Mouse (Mus musculus): Measurements from ENCODE around the gene Gm9913. TPM values are rescaled to one million over a fixed set of nuclear protein-coding genes. Genes with fewer than 3 reads are reported as not detected.

The Gm9913 gene
- polyA plus RNA-seq (2015; fragmentation: Nextera tagmentation; extraction: Ambion mirVana): 0.38 and 0.39 TPM in 2 replicates

GRCm38 (mm10) chr2:125505006-125505745 is at the start of gene Gm9913:
Gene Gm9913, plus strand, starts transcription at chr2:125505089.
- Histone ChIP-seq H3K4me2 (peak within 1 kb of the TSS; percentile 86), H3K27ac (peak within 1 kb of the TSS; percentile 95), H3K27me3 (no peaks in the 10 kb centered on the region), H3K4me1 (peaks cover 18% of the 10 kb centered on the region), H3K9ac (peak within 1 kb of the TSS; percentile 90), H3K36me3 (peaks cover 7% of the 10 kb centered on the region), H3K9me3 (no peaks in the 10 kb centered on the region), H3K4me3 (peak within 1 kb of the TSS; percentile 67)
- under 1% methylated on average over 44 of the region's 45 CpGs for WGBS
- ATAC-seq (ENCODE audit: insufficient number of reproducible peaks, insufficient read depth, low FRiP score, low TSS enrichment, low read depth): peak; percentile 35; the same call in 1 of the 2 replicates

DNA sequence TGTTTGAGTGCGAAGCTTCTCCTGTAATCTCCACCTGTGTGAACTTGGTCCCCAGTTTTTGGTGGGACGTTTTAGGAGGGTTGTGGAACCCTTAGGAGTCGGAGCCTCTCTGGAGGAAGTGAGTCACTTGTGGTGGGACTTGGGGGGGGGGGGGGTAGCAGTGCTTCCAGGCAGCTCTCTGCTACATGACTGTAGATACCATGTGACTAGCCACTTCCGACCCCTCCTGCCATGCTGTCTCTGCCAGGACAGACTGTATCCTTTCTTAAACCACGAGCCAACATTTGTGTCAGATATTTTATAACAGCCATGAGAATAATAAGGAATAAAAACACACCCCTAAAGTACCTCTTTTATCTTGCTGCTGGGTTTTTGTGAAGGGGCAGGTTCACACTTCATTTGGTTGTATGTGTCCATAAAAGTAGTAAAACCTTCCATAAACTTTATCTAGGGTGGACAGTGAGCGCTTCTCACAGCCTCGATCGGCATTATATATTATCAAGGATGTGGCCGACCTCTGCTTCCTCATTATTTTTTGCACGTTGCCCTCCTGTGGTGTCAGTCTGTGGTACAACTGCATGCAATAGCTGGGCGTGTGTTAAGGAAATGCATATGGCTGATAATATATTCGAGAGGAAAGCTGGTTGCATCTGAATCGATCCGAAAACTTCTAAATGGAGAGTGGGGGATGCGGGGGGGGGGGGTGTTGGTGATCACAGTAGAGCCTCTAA is 48.7 kb upstream of the Gm9913 start:
- H3K36me3 ChIP-seq: 0 out of 2 replicates have a peak, but pooled peaks cover 4% of the 10 kb centered on the region
- H3K4me3 ChIP-seq: no peak overlapping the region
- no peak for ATAC-seq (ENCODE audit: insufficient number of reproducible peaks, insufficient read depth, low FRiP score, low TSS enrichment, low read depth)
- H3K9ac ChIP-seq: no peak overlapping the region
- H3K9me3 ChIP-seq: no peaks in the 10 kb centered on the region
- WGBS: 81% methylated on average over 15 of the region's 15 CpGs
- no peak overlapping the region for H3K4me2 ChIP-seq
- H3K27me3 ChIP-seq: no peaks in the 10 kb centered on the region
- no peak overlapping the region for H3K27ac ChIP-seq
- peaks cover 12% of the 10 kb centered on the region for H3K4me1 ChIP-seq

DNA sequence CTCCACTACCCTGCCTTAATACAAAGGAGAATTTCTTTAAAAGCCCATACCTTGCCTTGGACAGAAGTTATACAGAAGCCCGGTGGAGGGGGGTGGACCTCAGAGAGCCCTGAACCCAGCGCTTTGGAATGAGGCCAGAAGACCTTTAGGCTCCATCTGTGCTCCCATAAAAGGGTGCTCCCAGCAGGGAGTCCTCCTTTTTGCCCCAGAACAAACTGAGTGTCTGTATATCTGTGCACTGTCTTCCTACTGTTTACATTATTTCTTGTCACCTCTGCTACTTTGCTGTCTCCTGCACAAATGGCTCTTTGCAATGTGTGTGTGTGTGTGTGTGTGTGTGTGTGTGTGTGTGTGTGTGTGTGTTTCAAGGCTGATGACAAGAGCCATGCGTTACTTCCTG is 45.8 kb upstream of the Gm9913 start:
- no peak overlapping the region for H3K9ac ChIP-seq
- H3K27ac ChIP-seq: no peak overlapping the region
- no peak overlapping the region for H3K4me2 ChIP-seq
- peaks cover 8% of the 10 kb centered on the region; the same call in 1 of the 2 replicates for H3K36me3 ChIP-seq
- H3K9me3 ChIP-seq: no peaks in the 10 kb centered on the region
- ATAC-seq (ENCODE audit: insufficient number of reproducible peaks, insufficient read depth, low FRiP score, low TSS enrichment, low read depth): no peak
- no peaks in the 10 kb centered on the region for H3K27me3 ChIP-seq
- no peaks in the 10 kb centered on the region for H3K4me1 ChIP-seq
- no peak overlapping the region for H3K4me3 ChIP-seq
- WGBS: 81% methylated on average over 3 of the region's 3 CpGs

GRCm38 (mm10) chr2:125464036-125464435 is 40.9 kb upstream of the Gm9913 start:
- H3K4me2 ChIP-seq: no peak overlapping the region
- no peak for ATAC-seq (ENCODE audit: insufficient number of reproducible peaks, insufficient read depth, low FRiP score, low TSS enrichment, low read depth)
- WGBS: 84% methylated on average over 6 of the region's 6 CpGs
- H3K27ac ChIP-seq: no peak overlapping the region
- peaks cover 44% of the 10 kb centered on the region for H3K36me3 ChIP-seq
- no peaks in the 10 kb centered on the region for H3K9me3 ChIP-seq
- H3K9ac ChIP-seq: no peak overlapping the region
- no peaks in the 10 kb centered on the region for H3K4me1 ChIP-seq
- no peaks in the 10 kb centered on the region for H3K27me3 ChIP-seq
- H3K4me3 ChIP-seq: no peak overlapping the region

GRCm38 (mm10) chr2:125470553-125471295 is 34.2 kb upstream of the Gm9913 start:
- Histone ChIP-seq H3K27ac (peak overlapping the region; percentile 33; the same call in 1 of the 2 replicates), H3K36me3 (peaks cover 53% of the 10 kb centered on the region), H3K9ac (no peak overlapping the region), H3K4me2 (no peak overlapping the region), H3K4me1 (peaks cover 10% of the 10 kb centered on the region), H3K27me3 (no peaks in the 10 kb centered on the region), H3K9me3 (no peaks in the 10 kb centered on the region), H3K4me3 (no peak overlapping the region)
- WGBS: 40% methylated on average over 8 of the region's 8 CpGs
- no peak for ATAC-seq (ENCODE audit: insufficient number of reproducible peaks, insufficient read depth, low FRiP score, low TSS enrichment, low read depth)

GRCm38 (mm10) chr2:125471721-125472120 is 33.2 kb upstream of the Gm9913 start:
- H3K27me3 ChIP-seq: no peaks in the 10 kb centered on the region
- peaks cover 53% of the 10 kb centered on the region for H3K36me3 ChIP-seq
- WGBS: 87% methylated on average over 4 of the region's 4 CpGs
- H3K4me3 ChIP-seq: no peak overlapping the region
- no peak overlapping the region for H3K9ac ChIP-seq
- no peak overlapping the region for H3K27ac ChIP-seq
- no peak for ATAC-seq (ENCODE audit: insufficient number of reproducible peaks, insufficient read depth, low FRiP score, low TSS enrichment, low read depth)
- H3K4me1 ChIP-seq: peaks cover 10% of the 10 kb centered on the region
- no peaks in the 10 kb centered on the region for H3K9me3 ChIP-seq
- no peak overlapping the region for H3K4me2 ChIP-seq

GRCm38 (mm10) chr2:125473228-125473627 is 31.7 kb upstream of the Gm9913 start:
- H3K4me2 ChIP-seq: no peak overlapping the region
- no peak overlapping the region for H3K9ac ChIP-seq
- H3K36me3 ChIP-seq: peaks cover 46% of the 10 kb centered on the region
- H3K27me3 ChIP-seq: no peaks in the 10 kb centered on the region
- ATAC-seq (ENCODE audit: insufficient number of reproducible peaks, insufficient read depth, low FRiP score, low TSS enrichment, low read depth): no peak
- H3K4me3 ChIP-seq: no peak overlapping the region
- peaks cover 10% of the 10 kb centered on the region for H3K4me1 ChIP-seq
- no peaks in the 10 kb centered on the region for H3K9me3 ChIP-seq
- no peak overlapping the region for H3K27ac ChIP-seq
- WGBS: 89% methylated on average over 2 of the region's 2 CpGs

DNA sequence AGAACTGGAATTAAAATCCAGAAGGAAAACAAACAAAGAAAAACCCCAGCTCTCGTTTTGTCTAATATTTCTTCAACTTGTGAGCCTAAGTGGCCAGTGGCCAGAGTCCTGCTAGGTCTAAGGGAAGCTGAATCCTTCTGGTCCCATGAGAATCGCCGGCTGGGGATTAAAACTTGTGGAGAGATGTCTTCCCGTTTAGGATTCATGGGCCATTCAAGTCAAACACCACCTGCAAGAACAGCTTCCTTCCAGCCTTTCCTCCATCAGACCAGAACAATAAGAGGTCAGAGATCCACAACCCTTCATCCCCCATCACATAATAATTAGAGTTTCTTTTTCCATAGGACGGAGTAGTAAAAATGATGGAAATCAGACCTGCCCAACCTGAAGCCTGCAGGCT is 30.2 kb upstream of the Gm9913 start:
- 84% methylated on average over 5 of the region's 5 CpGs for WGBS

DNA sequence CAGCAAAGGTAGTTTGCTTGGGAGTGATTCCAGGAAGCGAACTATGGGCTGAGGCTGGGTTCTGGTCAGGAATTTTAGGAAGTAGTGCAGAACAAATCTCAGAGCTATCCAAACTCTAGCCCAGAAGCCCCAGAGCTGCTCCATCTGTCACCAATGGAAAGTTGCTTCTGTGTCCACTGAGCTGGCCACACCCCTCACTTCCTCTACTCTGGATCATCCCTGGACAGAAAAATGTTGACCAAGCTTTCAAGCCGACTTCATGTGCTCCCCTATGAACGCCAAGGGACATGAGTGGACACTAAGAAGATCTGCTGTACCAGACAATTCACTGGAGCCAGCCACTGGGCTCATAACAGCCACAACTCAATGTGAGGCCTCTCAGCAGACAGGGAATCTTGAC is 28.7 kb upstream of the Gm9913 start:
- Histone ChIP-seq H3K4me3 (no peak overlapping the region), H3K36me3 (peaks cover 40% of the 10 kb centered on the region), H3K4me2 (no peak overlapping the region), H3K27me3 (no peaks in the 10 kb centered on the region), H3K9me3 (no peaks in the 10 kb centered on the region), H3K27ac (no peak overlapping the region), H3K4me1 (0 out of 2 replicates have a peak, but pooled peaks cover 3% of the 10 kb centered on the region), H3K9ac (no peak overlapping the region)
- ATAC-seq (ENCODE audit: insufficient number of reproducible peaks, insufficient read depth, low FRiP score, low TSS enrichment, low read depth): no peak
- WGBS: 82% methylated on average over 3 of the region's 3 CpGs

More for the DNA sequence above, 30.2 kb upstream of the Gm9913 start:
- peaks cover 10% of the 10 kb centered on the region for H3K4me1 ChIP-seq
- no peaks in the 10 kb centered on the region for H3K27me3 ChIP-seq
- H3K27ac ChIP-seq: no peak overlapping the region
- no peak overlapping the region for H3K4me3 ChIP-seq
- H3K9me3 ChIP-seq: no peaks in the 10 kb centered on the region
- H3K9ac ChIP-seq: no peak overlapping the region
- no peak for ATAC-seq (ENCODE audit: insufficient number of reproducible peaks, insufficient read depth, low FRiP score, low TSS enrichment, low read depth)
- H3K4me2 ChIP-seq: no peak overlapping the region
- H3K36me3 ChIP-seq: peaks cover 43% of the 10 kb centered on the region

DNA sequence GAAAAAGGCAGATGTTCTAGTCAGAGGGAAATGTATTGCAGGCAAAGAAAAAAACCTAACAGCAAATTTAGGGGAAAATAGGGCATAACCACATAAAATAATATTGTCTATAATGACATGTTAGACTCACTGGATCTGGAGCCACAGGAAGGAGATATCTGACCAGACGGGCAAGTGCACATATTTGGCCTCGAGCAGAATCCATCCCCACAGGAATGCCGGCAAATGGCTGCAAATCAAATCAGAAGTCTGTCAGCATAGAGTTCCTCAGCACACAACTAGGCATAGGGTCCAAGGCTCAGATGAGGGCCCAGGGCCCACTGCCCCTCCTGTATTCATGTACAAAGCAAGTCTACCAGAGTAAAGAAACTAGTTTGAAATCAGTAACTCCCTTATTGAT is 27.5 kb upstream of the Gm9913 start:
- H3K27ac ChIP-seq: no peak overlapping the region
- no peak overlapping the region for H3K4me3 ChIP-seq
- no peak for ATAC-seq (ENCODE audit: insufficient number of reproducible peaks, insufficient read depth, low FRiP score, low TSS enrichment, low read depth)
- no peaks in the 10 kb centered on the region for H3K9me3 ChIP-seq
- peaks cover 29% of the 10 kb centered on the region for H3K36me3 ChIP-seq
- WGBS: 57% methylated on average over 3 of the region's 3 CpGs
- 0 out of 2 replicates have a peak, but pooled peaks cover 3% of the 10 kb centered on the region for H3K4me1 ChIP-seq
- H3K27me3 ChIP-seq: no peaks in the 10 kb centered on the region
- no peak overlapping the region for H3K4me2 ChIP-seq
- H3K9ac ChIP-seq: no peak overlapping the region

GRCm38 (mm10) chr2:125478705-125479104 is 26.2 kb upstream of the Gm9913 start:
- Histone ChIP-seq H3K27me3 (no peaks in the 10 kb centered on the region), H3K9ac (no peak overlapping the region), H3K9me3 (no peaks in the 10 kb centered on the region), H3K4me2 (no peak overlapping the region), H3K36me3 (peaks cover 18% of the 10 kb centered on the region), H3K4me1 (0 out of 2 replicates have a peak, but pooled peaks cover 3% of the 10 kb centered on the region), H3K27ac (no peak overlapping the region), H3K4me3 (no peak overlapping the region)
- ATAC-seq (ENCODE audit: insufficient number of reproducible peaks, insufficient read depth, low FRiP score, low TSS enrichment, low read depth): no peak
- WGBS: 63% methylated on average over 4 of the region's 4 CpGs
